Mouse (Mus musculus): ENCODE data around the gene Olfr430. TPM values are rescaled to one million over a fixed set of nuclear protein-coding genes. Genes with fewer than 3 reads are reported as not detected.

The Olfr430 gene
- polyA plus RNA-seq, 1 experiment from 2014 or later, result not detected

DNA sequence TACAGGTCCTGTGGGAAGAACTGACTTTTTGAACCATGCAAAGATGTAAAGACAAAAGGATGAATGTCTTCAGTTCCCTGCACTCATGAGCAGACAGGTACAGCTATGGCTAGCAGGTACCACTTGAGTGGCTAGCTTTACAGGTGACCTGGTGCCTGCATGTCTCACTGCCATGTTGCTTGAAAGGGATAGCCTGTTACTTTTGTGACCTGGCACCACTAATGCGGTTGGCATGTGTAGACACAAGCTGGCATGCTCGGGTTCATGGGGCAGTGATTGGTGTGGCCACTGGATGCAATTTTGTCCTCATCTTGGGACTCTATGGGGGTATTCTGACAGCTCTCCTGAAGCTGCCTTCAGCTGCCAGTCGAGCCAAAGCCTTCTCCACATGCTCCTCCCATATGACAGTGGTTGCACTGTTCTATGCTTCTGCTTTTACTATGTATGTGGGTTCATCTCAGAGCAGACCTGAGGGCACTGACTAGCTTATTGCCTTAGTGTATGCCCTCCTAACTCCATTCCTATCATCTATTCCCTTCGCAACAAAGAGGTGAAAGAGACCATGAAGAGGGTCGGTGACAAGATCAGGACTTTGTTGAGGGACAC lies 14.4 kb upstream of the Olfr430 start:
- H3K4me1 ChIP-seq, result no peaks in the 10 kb centered on the region
- H3K27me3 ChIP-seq, result no peaks in the 10 kb centered on the region
- H3K4me2 ChIP-seq (replicated peaks), result no peak overlapping the region
- no peak overlapping the region for H3K4me3 ChIP-seq
- 87% methylated on average over 5 of the region's 5 CpGs for WGBS
- H3K9me3 ChIP-seq, result no peaks in the 10 kb centered on the region
- H3K9ac ChIP-seq (replicated peaks), result no peak overlapping the region
- H3K27ac ChIP-seq (replicated peaks), result no peak overlapping the region
- H3K36me3 ChIP-seq, result no peaks in the 10 kb centered on the region
- no peak for ATAC-seq (ENCODE audit: low FRiP score, low read depth)

DNA sequence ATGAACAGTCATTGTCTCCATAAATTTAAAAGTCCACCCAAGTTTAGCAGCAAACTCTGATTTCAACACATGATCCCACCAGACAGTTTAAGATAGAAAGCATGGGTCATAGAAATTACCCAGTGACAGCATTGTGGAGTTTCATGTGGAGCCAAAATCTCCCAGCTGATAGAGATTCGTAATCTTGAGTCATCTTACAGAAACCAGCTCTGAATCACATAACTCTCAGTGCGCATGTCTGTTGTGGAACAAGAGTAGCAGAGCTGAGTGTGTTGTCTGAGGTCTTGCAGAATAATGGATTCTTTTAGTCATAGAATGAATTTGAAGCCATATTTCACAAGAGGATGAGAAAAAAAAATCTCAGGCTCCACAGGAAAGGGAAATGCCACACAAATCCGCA lies 13.4 kb upstream of the Olfr430 start:
- WGBS, result 90% methylated on average over 3 of the region's 3 CpGs
- H3K9me3 ChIP-seq, result no peaks in the 10 kb centered on the region
- no peak for ATAC-seq (ENCODE audit: low FRiP score, low read depth)

GRCm38 (mm10) chr1:174055248-174055647 lies 11.2 kb upstream of the Olfr430 start:
- Histone ChIP-seq H3K36me3 (no peaks in the 10 kb centered on the region), H3K27ac (replicated peaks) (no peak overlapping the region), H3K9ac (replicated peaks) (no peak overlapping the region), H3K9me3 (no peaks in the 10 kb centered on the region), H3K27me3 (no peaks in the 10 kb centered on the region), H3K4me2 (replicated peaks) (no peak overlapping the region), H3K4me1 (no peaks in the 10 kb centered on the region), H3K4me3 (no peak overlapping the region)
- ATAC-seq (ENCODE audit: low FRiP score, low read depth), result no peak
- 78% methylated on average over 2 of the region's 2 CpGs for WGBS

More for the DNA sequence above, 13.4 kb upstream of the Olfr430 start:
- H3K27me3 ChIP-seq, result no peaks in the 10 kb centered on the region
- no peak overlapping the region for H3K4me2 ChIP-seq (replicated peaks)
- H3K4me1 ChIP-seq, result no peaks in the 10 kb centered on the region
- no peak overlapping the region for H3K9ac ChIP-seq (replicated peaks)
- H3K4me3 ChIP-seq, result no peak overlapping the region
- no peak overlapping the region for H3K27ac ChIP-seq (replicated peaks)
- H3K36me3 ChIP-seq, result no peaks in the 10 kb centered on the region

DNA sequence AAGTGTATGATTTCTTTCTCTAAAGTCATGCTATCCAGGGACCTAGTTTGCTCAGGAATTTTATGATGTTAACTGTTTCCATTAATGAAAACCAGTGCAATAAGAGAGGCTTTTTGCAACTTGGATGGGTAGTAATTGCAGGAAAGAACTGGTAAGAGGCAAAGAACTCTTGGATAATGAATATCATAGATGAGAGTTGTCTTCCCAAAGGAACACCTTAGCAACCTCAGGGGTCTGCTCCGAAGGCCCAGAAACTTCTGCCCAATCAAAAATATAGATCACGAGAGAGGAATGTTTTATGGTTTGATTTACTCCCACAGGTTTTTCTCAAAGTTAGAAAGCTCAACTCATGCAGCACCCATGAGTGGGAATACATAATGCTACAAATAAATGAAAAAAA lies 17.6 kb downstream of the Olfr430 start, which contains the start of gene Olfr429:
Gene Olfr429, plus strand, starts transcription at position 301 of the 400 bp plus-strand sequence.
- Histone ChIP-seq H3K4me2 (replicated peaks) (no peak within 1 kb of the TSS), H3K27ac (replicated peaks) (no peak within 1 kb of the TSS), H3K9me3 (no peaks in the 10 kb centered on the region), H3K36me3 (no peaks in the 10 kb centered on the region), H3K4me3 (no peak within 1 kb of the TSS), H3K4me1 (no peaks in the 10 kb centered on the region), H3K9ac (replicated peaks) (no peak within 1 kb of the TSS), H3K27me3 (no peaks in the 10 kb centered on the region)
- ATAC-seq (ENCODE audit: low FRiP score, low read depth), result no peak
- WGBS, result 95% methylated on average over 2 of the region's 2 CpGs

DNA sequence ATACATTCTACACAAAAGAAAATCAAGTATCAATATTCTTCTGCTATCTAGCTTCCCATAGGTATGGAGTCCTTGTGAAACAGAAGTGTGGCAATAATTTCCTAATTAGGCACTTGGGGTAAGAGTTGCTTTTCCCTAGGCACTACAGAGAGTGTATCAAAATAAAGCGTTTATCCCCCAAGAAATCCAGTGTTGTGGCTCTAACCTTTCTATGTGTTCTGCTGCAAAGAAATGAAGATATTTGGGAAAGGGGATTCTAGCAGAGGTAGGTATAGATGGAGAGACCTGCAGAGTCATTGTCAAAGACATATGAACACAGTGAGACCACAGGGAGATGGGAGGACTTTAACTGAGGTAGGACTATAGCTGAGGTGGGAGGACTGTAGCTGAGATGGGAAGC lies 30.2 kb downstream of the Olfr430 start, which contains the start of gene Olfr427:
Gene Olfr427, plus strand, starts transcription at position 301 of the 400 bp plus-strand sequence.
- Histone ChIP-seq H3K9ac (replicated peaks) (no peak within 1 kb of the TSS), H3K4me2 (replicated peaks) (no peak within 1 kb of the TSS), H3K36me3 (no peaks in the 10 kb centered on the region), H3K4me3 (no peak within 1 kb of the TSS), H3K9me3 (no peaks in the 10 kb centered on the region), H3K4me1 (no peaks in the 10 kb centered on the region), H3K27me3 (no peaks in the 10 kb centered on the region), H3K27ac (replicated peaks) (no peak within 1 kb of the TSS)
- no peak for ATAC-seq (ENCODE audit: low FRiP score, low read depth)
- WGBS, result 83% methylated on average over 1 of the region's 1 CpGs

DNA sequence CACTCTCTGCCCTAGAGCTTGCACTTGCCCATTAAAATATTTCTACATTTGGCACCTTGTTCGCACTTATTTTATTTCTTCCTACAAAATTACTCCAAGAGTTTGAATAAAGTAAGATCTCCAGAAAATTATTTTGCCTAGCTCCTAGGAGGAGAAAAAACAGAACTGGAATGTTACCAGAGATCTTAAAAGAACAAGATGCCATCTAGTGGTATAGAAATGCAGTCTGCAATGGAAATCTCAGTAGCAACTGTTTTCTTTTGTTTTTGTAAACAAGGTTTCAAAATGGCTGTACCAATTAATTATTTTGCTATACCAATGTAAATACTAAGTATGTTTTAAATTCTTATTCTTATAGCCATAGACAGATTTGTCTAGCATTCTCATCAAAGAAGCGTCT lies 37.3 kb downstream of the Olfr430 start:
- Histone ChIP-seq H3K9me3 (no peaks in the 10 kb centered on the region), H3K4me3 (no peak overlapping the region), H3K36me3 (no peaks in the 10 kb centered on the region), H3K4me2 (replicated peaks) (no peak overlapping the region), H3K27ac (replicated peaks) (no peak overlapping the region), H3K27me3 (no peaks in the 10 kb centered on the region), H3K9ac (replicated peaks) (no peak overlapping the region), H3K4me1 (no peaks in the 10 kb centered on the region)
- ATAC-seq (ENCODE audit: low FRiP score, low read depth), result no peak
- WGBS, result 62% methylated on average over 2 of the region's 2 CpGs

- no peak for ATAC-seq (ENCODE audit: low FRiP score, low read depth)
- Histone ChIP-seq H3K36me3 (no peaks in the 10 kb centered on the region), H3K27ac (replicated peaks) (no peak within 1 kb of the TSS), H3K9me3 (no peaks in the 10 kb centered on the region), H3K4me3 (no peak within 1 kb of the TSS), H3K9ac (replicated peaks) (no peak within 1 kb of the TSS), H3K4me2 (replicated peaks) (no peak within 1 kb of the TSS), H3K4me1 (no peaks in the 10 kb centered on the region), H3K27me3 (no peaks in the 10 kb centered on the region)
- WGBS, result 58% methylated on average over 2 of the region's 2 CpGs
Observed at GRCm38 (mm10) chr1:174121062-174121461, 54.7 kb downstream of the Olfr430 start, which contains the start of gene Olfr231. Gene Olfr231 (minus strand): TSS chr1:174121162.

Other genes starting within 250 kb of the Olfr430 start
- gene Ifi211, start 153.6 kb upstream of the Olfr430 start, polyA plus RNA-seq (2016; fragmentation: Nextera tagmentation; extraction: Ambion mirVana), result 0.33 and 0.47 TPM in 2 replicates
- gene Mndal, start 124.1 kb upstream of the Olfr430 start, polyA plus RNA-seq (2016; fragmentation: Nextera tagmentation; extraction: Ambion mirVana), result 0.23 and 0.84 TPM in 2 replicates
- 0.19 and 0.41 TPM in 2 replicates for gene Ifi203, start 123.9 kb upstream of the Olfr430 start, polyA plus RNA-seq (2016; fragmentation: Nextera tagmentation; extraction: Ambion mirVana)
- not detected in 2 replicates for gene Ifi202b, start 83.9 kb upstream of the Olfr430 start, polyA plus RNA-seq (2016; fragmentation: Nextera tagmentation; extraction: Ambion mirVana)
- 0.10 and 0.21 TPM in 2 replicates for gene Ifi205, start 34.8 kb upstream of the Olfr430 start, polyA plus RNA-seq (2016; fragmentation: Nextera tagmentation; extraction: Ambion mirVana)
- gene Olfr433, start 25.9 kb upstream of the Olfr430 start, polyA plus RNA-seq (2016; fragmentation: Nextera tagmentation; extraction: Ambion mirVana), result not detected in 2 replicates
- not detected in 2 replicates for gene Olfr432, start 17.4 kb upstream of the Olfr430 start, polyA plus RNA-seq (2016; fragmentation: Nextera tagmentation; extraction: Ambion mirVana)
- not detected in 2 replicates for gene Olfr429, start 17.7 kb downstream of the Olfr430 start, polyA plus RNA-seq (2016; fragmentation: Nextera tagmentation; extraction: Ambion mirVana)
- not detected in 2 replicates for gene Olfr427, start 30.3 kb downstream of the Olfr430 start, polyA plus RNA-seq (2016; fragmentation: Nextera tagmentation; extraction: Ambion mirVana)
- not detected in 2 replicates for gene Olfr231, start 54.6 kb downstream of the Olfr430 start, polyA plus RNA-seq (2016; fragmentation: Nextera tagmentation; extraction: Ambion mirVana)
- not detected in 2 replicates for gene Olfr424, start 64.9 kb downstream of the Olfr430 start, polyA plus RNA-seq (2016; fragmentation: Nextera tagmentation; extraction: Ambion mirVana)
- not detected in 2 replicates for gene Olfr420, start 89.0 kb downstream of the Olfr430 start, polyA plus RNA-seq (2016; fragmentation: Nextera tagmentation; extraction: Ambion mirVana)
- 1.3 TPM in 2 replicates for gene Spta1, start 106.2 kb downstream of the Olfr430 start, polyA plus RNA-seq (2016; fragmentation: Nextera tagmentation; extraction: Ambion mirVana)
- not detected in 2 replicates for gene Olfr419, start 185.5 kb downstream of the Olfr430 start, polyA plus RNA-seq (2016; fragmentation: Nextera tagmentation; extraction: Ambion mirVana)